Mouse (Mus musculus) E14TG2a.4 (cell line): ENCODE measurements around the gene Decr2.

Experiments
- H3K27me3 ChIP-seq: 2 replicates; pipeline ENCODE4 v1.6.1; 2014; ENCODE audit warnings: low read length, control low read depth; ENCODE audit not compliant: insufficient read depth
- H3K36me3 ChIP-seq: 2 replicates; pipeline ENCODE4 v1.6.1; 2014; ENCODE audit warnings: low read length, control low read depth; ENCODE audit not compliant: insufficient read depth
- H3K4me1 ChIP-seq: replicated peaks from 2 replicates; pipeline ENCODE4 v1.6.1; 2014; ENCODE audit warnings: low read depth, low read length, control low read depth
- H3K4me3 ChIP-seq: replicated peaks from 2 replicates; pipeline ENCODE4 v1.5.1; 2014; ENCODE audit warnings: mild to moderate bottlenecking, low read length
- H3K9me3 ChIP-seq: 2 replicates; pipeline ENCODE4 v1.6.1; 2014; ENCODE audit warnings: low read length, control low read depth
- CTCF ChIP-seq: conservative IDR thresholded peaks from 2 replicates; pipeline ENCODE4 v1.5.1; 2014; ENCODE audit warnings: low read length
- NANOG ChIP-seq: IDR thresholded peaks from 2 replicates; pipeline ENCODE4 v1.6.1; 2014; ENCODE audit warnings: borderline replicate concordance, low read length, mixed read lengths
- POU5F1 ChIP-seq: IDR thresholded peaks from 2 replicates; pipeline ENCODE4 v1.6.1; 2014; ENCODE audit warnings: low read length, borderline replicate concordance

Decr2 gene

DNA sequence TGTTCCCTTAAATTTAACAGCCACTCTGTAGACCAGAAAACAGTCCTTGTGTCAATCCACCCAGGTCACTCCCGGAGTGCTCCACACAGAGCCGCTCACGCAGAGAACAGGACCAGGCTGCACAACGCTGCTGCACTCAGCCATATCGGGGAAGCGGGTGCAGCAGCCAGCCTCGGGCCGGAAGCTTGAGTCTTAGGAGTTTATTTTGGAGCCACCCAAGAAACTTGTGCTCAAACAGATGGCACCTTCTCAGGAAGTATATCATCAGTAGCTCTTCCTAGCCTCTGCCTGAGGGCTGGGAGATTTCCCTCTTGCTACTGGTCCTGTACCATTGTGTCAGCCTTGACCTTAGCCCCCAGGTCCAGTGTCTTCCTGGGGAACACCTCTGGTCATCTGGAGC lies 32.9 kb downstream of the Decr2 start:
- H3K27me3 ChIP-seq, result no peaks in the 10 kb centered on the region
- peaks cover 78% of the 10 kb centered on the region for H3K4me1 ChIP-seq
- no peaks in the 10 kb centered on the region for H3K9me3 ChIP-seq
- H3K36me3 ChIP-seq, result peaks cover 24% of the 10 kb centered on the region
- H3K4me3 ChIP-seq, result no peak overlapping the region
- TF ChIP-seq CTCF (no peak), NANOG (no peak), POU5F1 (no peak)

DNA sequence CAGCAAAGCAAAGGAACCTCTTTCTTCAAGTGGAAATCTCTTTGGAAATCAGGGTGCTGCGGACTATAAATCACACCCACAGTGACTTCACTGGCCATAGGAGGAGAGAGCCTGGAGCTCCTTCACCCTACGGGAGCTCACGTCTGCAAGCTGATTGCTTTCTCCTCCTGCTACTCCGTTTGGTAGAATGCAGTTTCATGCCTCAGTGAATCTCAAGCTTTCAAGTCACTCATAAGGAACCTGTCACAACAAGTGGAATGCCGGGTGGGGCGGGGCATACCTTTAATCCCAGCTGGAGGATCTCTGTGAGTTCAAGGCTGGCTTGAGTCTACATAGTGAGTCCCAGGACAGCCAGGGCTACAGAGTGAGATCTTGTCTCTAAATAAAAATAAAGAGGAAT lies 35.0 kb downstream of the Decr2 start:
- Histone ChIP-seq H3K27me3 (no peaks in the 10 kb centered on the region), H3K4me3 (no peak overlapping the region), H3K36me3 (peaks cover 21% of the 10 kb centered on the region), H3K4me1 (peaks cover 70% of the 10 kb centered on the region), H3K9me3 (no peaks in the 10 kb centered on the region)
- TF ChIP-seq CTCF (no peak), POU5F1 (no peak), NANOG (no peak)

DNA sequence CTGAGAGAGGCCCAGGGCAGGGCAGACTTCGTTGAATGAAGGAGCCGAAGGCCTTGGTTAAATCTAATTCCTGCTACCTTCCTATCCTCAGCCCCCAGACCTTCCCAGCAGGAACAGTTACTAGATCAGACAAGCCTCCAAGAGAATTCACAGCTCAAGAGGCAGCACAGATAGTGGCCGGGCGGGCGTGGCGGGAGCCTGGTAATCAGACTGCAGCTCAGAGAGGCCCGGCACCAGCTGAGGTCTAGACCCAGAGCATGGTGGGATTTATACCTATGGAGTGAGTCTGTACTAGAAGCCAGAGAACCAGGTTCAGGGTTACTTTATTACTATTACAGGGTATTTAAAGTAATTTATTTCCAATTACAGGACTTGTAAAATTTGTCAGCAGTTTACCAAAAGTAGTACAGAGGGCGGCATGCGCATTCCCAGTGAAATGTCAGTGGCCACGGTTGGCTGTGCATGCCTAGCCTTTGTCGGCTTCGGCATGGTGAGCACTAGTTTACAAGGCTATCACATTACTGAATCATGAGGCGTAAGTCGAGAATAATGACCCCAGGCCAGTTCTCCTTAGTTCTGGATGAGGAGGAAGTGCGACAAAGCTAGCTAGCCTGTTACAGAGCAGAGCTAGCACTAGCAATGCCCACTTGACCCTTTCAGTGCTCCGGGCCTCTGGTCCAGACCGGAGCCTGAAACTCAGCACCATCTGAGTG lies 35.8 kb downstream of the Decr2 start:
- no peak for TF ChIP-seq POU5F1
- no peak for TF ChIP-seq NANOG
- TF ChIP-seq CTCF, result no peak
- Histone ChIP-seq H3K36me3 (peaks cover 16% of the 10 kb centered on the region), H3K4me1 (peaks cover 61% of the 10 kb centered on the region), H3K27me3 (no peaks in the 10 kb centered on the region), H3K9me3 (no peaks in the 10 kb centered on the region), H3K4me3 (no peak overlapping the region)

DNA sequence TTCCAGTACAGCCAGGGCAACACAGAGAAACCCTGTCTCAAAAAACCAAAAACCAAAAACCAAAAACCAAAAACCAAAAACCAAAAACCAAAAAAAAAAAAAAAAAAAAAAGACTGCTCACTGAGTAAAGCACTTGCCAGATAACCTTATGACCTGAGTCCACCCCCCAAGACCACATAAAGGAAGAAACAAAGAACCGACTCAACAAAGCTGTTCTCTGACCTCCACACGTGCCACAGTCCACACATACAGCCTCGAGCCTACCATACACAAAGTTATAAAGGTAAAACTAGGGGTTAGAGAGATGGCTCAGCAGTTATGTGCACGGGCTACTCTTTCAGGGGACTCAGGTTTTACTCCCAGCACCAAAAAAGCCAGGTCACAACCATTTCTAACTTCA lies 37.4 kb downstream of the Decr2 start:
- Histone ChIP-seq H3K9me3 (no peaks in the 10 kb centered on the region), H3K4me1 (peaks cover 49% of the 10 kb centered on the region), H3K4me3 (no peak overlapping the region), H3K36me3 (peaks cover 7% of the 10 kb centered on the region; the same call in 1 of the 2 replicates), H3K27me3 (no peaks in the 10 kb centered on the region)
- TF ChIP-seq NANOG (no peak), POU5F1 (no peak), CTCF (no peak)

DNA sequence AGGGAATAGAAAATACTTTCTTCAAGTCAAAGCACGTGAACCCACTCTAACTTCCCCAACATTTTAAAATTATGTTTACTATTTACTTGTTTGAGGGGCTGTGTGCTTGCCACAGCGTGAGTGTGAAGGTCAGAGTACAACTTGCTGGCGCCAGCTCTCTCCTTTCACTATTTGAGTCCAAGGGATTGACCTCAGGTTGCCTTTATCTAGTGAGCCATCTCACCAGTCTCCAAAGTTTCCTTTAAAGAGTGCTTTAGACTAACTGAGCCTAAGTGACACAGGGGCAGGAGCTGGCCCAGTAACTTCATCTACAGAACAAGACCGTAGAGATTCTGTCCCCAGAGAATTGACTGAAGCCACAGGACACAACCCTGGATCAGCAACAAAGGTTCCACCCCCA lies 38.1 kb downstream of the Decr2 start:
- Histone ChIP-seq H3K36me3 (peaks cover 3% of the 10 kb centered on the region; the same call in 1 of the 2 replicates), H3K4me1 (peaks cover 43% of the 10 kb centered on the region), H3K9me3 (no peaks in the 10 kb centered on the region), H3K4me3 (no peak overlapping the region), H3K27me3 (no peaks in the 10 kb centered on the region)
- TF ChIP-seq POU5F1, result no peak
- no peak for TF ChIP-seq CTCF
- TF ChIP-seq NANOG, result no peak

DNA sequence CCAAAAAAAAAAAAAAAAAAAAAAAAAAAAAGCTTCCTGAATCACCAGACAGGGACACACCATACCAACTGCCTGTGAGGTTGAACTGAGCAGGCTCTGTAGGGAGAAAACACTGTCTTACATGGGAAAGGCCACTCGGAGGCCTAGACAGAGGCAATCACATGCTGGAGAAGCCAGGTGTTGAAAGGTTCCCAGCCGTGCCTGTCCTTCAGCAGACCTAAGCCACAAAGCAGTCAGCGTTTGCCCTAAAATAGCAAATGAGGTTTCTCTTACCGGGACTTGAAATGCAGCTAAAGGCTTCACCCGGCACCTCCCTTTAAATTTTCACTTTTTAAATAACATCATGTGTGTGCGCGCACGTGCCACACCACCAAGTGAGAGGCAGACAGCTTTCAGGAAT lies 42.0 kb downstream of the Decr2 start:
- no peaks in the 10 kb centered on the region for H3K36me3 ChIP-seq
- H3K4me3 ChIP-seq, result no peak overlapping the region
- H3K4me1 ChIP-seq, result peaks cover 7% of the 10 kb centered on the region
- no peak for TF ChIP-seq CTCF
- no peak for TF ChIP-seq POU5F1
- TF ChIP-seq NANOG, result no peak
- no peaks in the 10 kb centered on the region for H3K27me3 ChIP-seq
- H3K9me3 ChIP-seq, result no peaks in the 10 kb centered on the region

DNA sequence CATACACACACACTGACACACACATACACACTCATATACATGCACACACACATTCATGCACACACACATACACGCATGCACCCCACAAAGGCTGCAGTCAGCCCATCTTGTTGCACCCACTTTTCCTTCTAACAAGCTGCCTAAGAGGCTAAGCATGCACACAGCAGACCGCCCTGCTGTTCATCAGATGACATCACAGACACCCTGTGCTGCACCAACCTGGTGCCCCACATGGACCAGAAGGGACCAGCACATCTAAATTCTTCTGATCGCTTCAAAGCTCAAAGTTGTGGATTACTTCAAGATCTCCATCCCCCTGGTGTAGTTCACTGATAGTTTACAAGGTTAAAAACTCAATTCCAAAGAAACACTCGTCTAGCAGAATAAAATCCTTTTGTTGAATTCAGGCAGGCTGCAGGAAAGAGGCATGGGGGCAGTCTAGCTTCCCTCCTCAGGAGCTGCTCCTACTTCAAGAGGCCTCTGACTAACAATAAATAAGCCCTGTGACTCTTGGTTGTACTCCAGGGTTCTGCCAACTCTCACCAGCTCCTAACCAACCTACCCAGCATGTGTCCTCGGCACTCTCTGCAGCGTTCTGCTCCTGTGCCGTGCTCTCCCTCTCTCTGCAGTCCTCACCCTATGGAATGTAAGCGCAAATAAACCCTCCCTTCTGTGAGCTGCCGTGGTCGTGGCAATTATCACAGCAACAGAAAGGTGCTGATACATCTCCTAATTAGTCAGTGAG lies 43.7 kb downstream of the Decr2 start:
- Histone ChIP-seq H3K27me3 (no peaks in the 10 kb centered on the region), H3K9me3 (no peaks in the 10 kb centered on the region), H3K36me3 (no peaks in the 10 kb centered on the region), H3K4me3 (no peak overlapping the region), H3K4me1 (peaks cover 17% of the 10 kb centered on the region)
- TF ChIP-seq NANOG (no peak), CTCF (no peak), POU5F1 (no peak)

DNA sequence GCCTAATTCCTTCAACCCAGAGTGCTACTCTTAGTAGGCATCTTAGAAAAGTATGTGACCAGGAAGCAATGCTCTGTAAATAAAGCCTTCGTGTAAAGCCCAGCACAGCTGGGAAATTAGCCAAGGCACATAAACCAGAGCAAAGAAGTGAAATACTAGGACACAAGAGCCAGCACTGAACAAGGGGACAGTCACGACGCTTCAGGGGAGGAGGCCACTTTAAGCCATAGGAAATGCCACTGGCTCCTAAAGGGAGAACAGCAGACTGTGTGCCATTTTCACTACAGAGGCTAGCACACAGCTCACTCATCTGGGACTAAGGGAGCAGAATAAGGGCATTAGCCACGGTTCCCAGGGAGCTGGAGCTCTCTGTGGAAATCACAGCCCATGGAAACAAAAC lies 44.9 kb downstream of the Decr2 start:
- Histone ChIP-seq H3K4me3 (no peak overlapping the region), H3K9me3 (no peaks in the 10 kb centered on the region), H3K36me3 (no peaks in the 10 kb centered on the region), H3K4me1 (peaks cover 23% of the 10 kb centered on the region), H3K27me3 (no peaks in the 10 kb centered on the region)
- TF ChIP-seq NANOG (no peak), CTCF (no peak), POU5F1 (no peak)

DNA sequence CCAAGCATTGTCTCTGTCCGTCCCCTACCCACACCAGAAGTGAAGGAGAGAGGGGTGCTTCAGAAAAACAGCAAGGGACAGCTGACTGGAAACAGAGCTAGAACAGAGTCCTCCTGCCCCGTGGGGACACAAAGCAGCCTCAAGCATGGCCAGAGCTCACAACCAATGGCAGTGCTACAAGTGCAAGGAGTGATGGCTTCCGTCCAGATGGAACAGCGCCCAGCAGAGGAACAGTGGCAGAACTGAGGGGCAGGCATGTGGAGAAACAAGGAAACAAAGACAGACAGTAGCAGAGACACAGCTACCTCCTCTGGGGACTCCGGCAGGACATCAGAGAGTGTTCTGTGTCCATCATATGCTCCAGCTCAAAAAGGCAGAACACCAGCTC lies 46.9 kb downstream of the Decr2 start:
- Histone ChIP-seq H3K36me3 (no peaks in the 10 kb centered on the region), H3K9me3 (no peaks in the 10 kb centered on the region), H3K4me1 (peaks cover 28% of the 10 kb centered on the region), H3K27me3 (no peaks in the 10 kb centered on the region), H3K4me3 (no peak overlapping the region)
- TF ChIP-seq CTCF (no peak), POU5F1 (no peak), NANOG (no peak)
